Mouse (Mus musculus) adrenal gland (tissue): ENCODE data around the gene Ube3b.

ENCODE experiments used
- microRNA-seq, 2 experiments: library from miRNA; unstranded; fragments of <30 nt; microRNA quantifications; one replicate each; pipeline ENCODE4; 2019

The Ube3b gene

Small RNAs within 50 kb of the gene (microRNA-seq; reads per million reads assigned to microRNA genes)
- 0 reads per million in 2 experiments for gene Mir7027
